Mouse (Mus musculus) ES-E14 (cell line): Measurements from ENCODE around the gene C8a.

Experiments
- CHD2 ChIP-seq: IDR thresholded peaks from 2 replicates; pipeline ENCODE4 v1.6.1; 2014; ENCODE audit warnings: mild to moderate bottlenecking, low read depth, low read length, inconsistent platforms
- HCFC1 ChIP-seq: IDR thresholded peaks from 2 replicates; pipeline ENCODE4 v1.6.1; 2012; ENCODE audit warnings: low read length, inconsistent platforms, borderline replicate concordance; ENCODE audit not compliant: insufficient read depth
- MAFK ChIP-seq: IDR thresholded peaks from 2 replicates; pipeline ENCODE4 v1.6.1; 2014; ENCODE audit warnings: mild to moderate bottlenecking, low read depth, low read length, inconsistent platforms; ENCODE audit not compliant: insufficient read depth
- ZC3H11A ChIP-seq: IDR thresholded peaks from 2 replicates; pipeline ENCODE4 v1.6.1; 2012; ENCODE audit warnings: low read depth, mild to moderate bottlenecking, inconsistent platforms, low read length, borderline replicate concordance
- ZNF384 ChIP-seq: IDR thresholded peaks from 2 replicates; pipeline ENCODE4 v1.6.1; 2012; ENCODE audit warnings: low read depth, low read length, inconsistent platforms

DNA sequence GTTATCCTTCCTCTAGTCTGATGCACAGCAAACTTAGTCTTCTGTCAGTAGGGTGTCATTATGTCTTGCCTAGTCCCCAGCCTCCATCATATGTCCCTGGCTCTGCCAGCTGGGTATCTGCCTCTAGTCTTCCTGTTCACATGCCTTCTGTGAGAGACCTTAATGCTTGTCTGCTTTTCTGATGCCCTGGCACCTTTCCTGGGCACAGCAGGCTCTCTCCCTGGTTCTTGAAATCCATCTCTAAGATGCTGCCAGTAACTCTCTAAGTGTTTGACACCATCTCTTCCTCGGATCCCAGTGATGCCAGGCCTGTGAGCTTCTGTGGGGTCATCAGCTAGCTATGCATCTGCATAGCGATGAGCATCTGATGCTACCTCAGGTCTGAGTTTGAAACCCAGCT lies 26.6 kb upstream of the C8a start:
- TF ChIP-seq HCFC1 (no peak), MAFK (no peak), ZC3H11A (no peak), ZNF384 (no peak), CHD2 (no peak)
